Mouse (Mus musculus) lung, postnatal 10 days (tissue): ENCODE results near the gene Khdc3.
"Not testable (repeated sequence)": the region's sequence is repeated elsewhere in the genome, so short reads cannot be mapped to it uniquely, and the experiment has no call there.

ENCODE experiments used
- DNase-seq: peaks from one replicate; pipeline ENCODE4 v3.0.0; 2021

Khdc3 gene

GRCm38 (mm10) chr9:73101536-73101935 lies at the start of gene Khdc3:
Gene Khdc3, plus strand, starts transcription at chr9:73101836.
- DNase-seq: no peak

DNA sequence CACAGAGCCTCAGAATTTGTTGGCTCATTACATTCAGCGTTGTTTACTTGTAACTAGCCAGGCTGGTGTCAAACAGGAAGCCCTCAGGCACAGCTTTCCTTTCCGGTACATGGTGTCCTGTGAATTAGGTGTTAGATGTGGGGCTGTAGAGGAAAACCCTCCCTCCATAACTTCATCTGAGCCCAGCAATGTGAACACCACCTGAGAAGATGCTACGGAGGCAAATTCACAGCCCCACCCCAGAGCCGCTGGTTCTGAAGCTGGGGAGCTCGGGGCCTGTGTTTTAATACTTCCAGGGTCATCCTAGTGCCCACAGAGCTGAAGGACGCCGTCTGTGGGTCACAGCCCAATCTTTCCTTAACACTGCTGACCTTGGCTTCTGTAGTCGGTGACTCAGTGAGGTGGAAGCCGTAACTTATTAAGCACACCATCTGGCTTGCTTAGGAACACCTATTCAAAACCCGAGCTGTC lies 46.2 kb upstream of the Khdc3 start:
- DNase-seq: no peak

GRCm38 (mm10) chr9:73059224-73059623 lies 42.4 kb upstream of the Khdc3 start:
- DNase-seq: no peak

GRCm38 (mm10) chr9:73063621-73064290 lies 37.9 kb upstream of the Khdc3 start:
- no peak for DNase-seq

GRCm38 (mm10) chr9:73067086-73067485 lies 34.5 kb upstream of the Khdc3 start:
- peak; percentile 57 for DNase-seq

DNA sequence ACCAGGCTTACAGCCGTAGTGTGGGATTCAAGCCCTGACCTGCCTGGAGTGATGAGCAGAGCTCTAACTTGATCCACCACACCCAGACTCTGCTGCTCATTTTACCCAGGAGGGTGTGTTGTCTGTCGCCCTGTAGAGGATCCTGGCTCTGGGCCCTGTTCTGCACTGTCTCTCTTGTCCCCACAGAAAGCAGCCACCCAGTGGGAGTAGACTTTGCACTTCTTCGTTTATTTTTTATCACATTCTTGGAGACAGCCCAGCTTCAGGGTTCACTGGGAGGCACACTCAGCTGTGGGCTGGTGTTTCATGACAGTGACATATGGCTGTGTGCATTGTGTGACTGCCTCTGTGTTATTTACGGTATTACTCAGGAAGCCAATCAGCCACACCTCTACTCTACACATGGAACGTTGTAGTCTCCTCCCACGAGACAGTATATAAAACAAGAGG lies 33.4 kb upstream of the Khdc3 start:
- peak; percentile 82 for DNase-seq

GRCm38 (mm10) chr9:73068688-73069087 lies 32.9 kb upstream of the Khdc3 start:
- peak; percentile 47 for DNase-seq

DNA sequence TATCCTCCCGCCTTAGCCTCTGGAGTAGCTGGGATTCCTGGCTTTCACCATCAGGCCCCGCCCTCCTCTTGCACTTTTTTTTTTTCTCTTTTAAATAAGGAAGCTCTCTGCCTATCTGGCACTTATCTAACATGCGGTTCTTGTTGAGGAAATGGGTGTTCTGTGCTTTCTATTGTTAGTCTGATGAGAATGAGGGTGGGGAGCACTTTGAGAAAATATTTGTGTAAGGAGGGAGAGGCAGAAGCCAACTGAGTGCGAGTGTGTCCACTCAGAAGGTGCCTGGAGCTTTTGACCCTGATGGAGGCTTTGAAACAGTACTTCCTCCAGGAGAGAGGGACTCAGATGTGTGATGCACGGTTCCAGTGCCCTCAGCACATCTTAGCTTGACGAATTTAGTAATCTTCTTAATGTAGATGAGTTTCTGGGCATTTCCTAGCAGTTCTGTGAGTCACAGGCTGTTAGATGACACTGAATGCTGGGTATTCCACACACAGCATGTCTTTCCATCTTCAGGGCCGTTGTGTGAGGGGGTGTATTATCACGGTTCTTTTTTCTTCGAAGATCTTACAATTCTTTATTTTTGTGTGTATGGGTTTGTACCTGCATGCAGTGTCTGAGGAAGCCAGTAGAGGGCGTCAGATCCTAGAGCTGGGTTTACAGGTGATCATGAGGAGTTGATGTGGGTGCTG lies 30.5 kb upstream of the Khdc3 start:
- DNase-seq: peak; percentile 70

GRCm38 (mm10) chr9:73072426-73072825 lies 29.2 kb upstream of the Khdc3 start:
- no peak for DNase-seq

DNA sequence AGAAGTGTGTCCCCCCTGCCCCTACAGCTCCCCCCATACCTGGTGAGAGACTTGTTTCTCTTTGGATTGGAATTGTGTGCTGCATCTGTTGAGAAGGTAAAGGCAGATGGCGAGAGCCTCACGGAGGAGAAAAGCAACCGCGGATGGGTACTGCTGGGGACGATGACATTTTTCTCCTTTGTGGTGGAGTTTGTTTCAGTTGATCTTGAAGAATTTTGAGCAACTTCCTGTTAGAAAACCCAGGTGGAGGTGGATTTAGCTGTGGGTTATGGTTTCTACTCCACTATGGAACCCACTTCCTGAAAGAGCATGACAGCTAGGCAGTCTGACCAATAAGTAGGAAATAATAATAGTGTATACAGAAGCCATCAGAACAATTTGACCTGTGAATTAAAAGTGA lies 28.5 kb upstream of the Khdc3 start:
- no peak for DNase-seq

DNA sequence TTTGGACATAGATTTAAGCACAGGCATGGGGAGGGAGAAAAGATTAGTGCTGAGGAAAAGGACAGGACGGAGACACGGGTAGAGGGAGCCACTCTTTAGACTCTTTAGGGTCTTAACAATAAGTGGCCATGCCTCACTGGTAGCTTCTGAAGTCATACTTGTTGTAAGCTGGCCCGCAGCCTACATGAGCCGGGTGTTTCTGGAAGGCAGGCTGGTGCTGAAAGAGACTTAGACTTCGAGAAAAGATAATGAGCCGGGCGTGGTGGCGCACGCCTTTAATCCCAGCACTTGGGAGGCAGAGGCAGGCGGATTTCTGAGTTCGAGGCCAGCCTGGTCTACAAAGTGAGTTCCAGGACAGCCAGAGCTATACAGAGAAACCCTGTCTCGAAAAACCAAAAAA lies 22.3 kb upstream of the Khdc3 start:
- not testable (repeated sequence) for DNase-seq

- DNase-seq: no peak
Observed at GRCm38 (mm10) chr9:73079801-73080325, 21.8 kb upstream of the Khdc3 start.

GRCm38 (mm10) chr9:73082291-73083000 lies 19.2 kb upstream of the Khdc3 start:
- DNase-seq: no peak

GRCm38 (mm10) chr9:73083956-73084355 lies 17.7 kb upstream of the Khdc3 start:
- DNase-seq: no peak

DNA sequence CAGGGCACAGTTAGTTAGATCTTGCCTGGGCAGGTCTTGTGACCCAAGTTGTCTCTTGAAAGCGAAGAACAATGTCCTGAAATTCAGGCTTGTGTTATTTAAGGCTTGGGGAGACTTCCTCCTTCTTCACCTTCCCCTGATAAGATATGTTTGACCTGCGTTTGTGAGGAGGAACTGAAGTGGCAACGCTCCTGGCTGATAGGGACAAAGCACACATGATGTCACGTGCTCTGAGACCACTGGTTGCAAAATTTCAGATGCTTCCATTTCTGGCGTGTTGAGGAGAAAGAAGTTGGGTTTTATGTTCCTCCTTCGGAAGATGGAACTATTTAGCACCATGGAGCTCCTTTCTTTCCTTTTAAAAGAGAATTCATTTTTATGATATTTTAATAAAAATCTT lies 15.8 kb upstream of the Khdc3 start:
- DNase-seq: no peak

DNA sequence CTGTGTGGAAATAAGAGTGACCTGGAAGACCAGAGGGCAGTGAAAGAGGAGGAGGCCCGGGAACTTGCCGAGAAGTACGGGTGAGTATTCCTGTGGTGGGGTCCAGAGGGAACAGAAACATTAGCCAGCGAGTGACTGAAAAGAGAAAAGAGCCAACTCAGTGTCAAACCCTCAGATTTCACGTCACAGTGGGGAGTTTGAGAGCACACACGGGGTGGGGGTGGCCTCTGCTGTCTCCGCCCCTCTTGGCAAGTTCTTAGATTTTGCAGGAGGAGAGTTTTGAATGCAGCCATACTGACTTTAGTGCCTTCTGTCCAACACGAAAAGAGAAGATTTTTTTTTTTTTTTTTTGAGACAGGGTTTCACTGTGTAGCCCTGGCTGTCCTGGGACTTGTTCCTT lies 14.5 kb upstream of the Khdc3 start:
- peak; percentile 65 for DNase-seq

DNA sequence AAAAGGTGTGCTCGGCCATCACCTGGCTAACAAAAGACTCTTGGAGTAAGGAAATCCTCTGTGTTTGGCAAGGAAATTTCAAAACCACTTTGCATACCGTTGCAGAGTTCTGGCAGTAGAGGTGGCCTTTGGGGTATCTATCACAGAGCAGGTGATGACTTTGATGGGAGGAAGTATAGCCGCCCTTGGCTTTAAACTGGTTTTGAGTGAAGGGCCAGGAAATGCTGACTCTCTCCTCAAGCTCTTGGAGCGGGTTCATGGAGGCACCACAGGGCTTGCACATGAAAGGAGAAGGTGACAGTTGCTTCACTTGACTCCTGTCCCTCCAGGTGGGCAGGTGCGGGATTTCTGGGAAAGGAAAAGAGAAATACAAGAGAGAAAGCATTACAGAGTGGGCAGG lies 14.1 kb upstream of the Khdc3 start:
- no peak for DNase-seq

GRCm38 (mm10) chr9:73089222-73089920 lies 12.3 kb upstream of the Khdc3 start:
- peak; percentile 69 for DNase-seq

DNA sequence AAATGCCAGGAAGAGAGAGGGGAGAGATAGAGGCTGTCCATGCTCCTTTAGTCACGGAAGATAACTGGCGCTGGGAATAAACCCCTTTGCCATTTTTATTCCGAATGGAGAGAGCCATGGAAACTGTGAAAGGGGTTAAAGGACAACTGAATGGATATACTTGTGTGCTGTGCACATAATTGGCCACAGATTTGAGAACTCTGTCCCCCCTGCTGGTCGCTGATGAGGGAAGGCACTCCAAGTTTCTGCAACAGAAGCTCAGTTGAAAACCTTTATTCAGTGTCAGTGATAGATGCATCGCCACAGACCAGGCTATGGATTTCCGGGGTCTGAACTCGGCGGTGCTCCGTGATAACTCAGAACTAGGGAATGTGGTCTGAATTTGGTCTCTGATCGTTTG lies 11.5 kb upstream of the Khdc3 start:
- no peak for DNase-seq

DNA sequence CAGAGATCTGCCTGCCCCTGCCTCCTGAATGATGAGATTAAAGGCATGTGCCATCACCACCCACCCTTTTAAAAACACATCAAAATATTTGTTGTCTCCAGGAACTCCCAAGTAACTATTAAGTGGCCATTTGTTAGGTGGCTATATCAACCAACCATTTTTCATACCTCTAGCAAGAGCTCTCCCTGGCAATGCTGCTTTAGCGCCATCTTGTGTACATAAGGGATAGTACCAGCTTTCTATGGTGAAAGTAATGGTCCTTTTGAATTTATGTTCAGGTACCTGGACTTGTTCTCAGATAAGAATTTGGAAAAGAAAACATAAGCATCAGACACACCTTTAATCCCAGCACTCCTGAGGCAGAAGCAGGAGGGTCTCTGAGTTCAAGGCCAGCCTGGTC lies 9.9 kb upstream of the Khdc3 start:
- DNase-seq: peak; percentile 67

DNA sequence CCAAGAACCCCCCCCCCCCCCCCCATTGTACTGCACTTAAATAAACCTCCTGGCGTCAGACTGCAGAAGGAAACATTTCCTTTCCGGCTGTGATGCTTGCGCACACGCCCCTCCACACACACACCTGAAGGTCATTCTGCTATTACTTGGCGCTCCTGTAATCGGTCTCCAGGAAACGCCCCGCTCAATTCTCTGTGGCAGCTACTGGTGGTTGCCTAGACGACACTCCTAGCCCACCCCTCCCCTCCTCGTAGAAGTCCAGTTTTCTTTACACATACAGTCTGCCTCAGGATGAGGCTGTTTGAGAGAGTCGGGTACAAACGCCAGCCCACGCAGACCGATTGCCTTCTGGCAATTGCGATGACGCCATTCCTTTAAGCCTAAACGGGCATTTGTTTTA lies 7.1 kb upstream of the Khdc3 start:
- peak; percentile 23 for DNase-seq

DNA sequence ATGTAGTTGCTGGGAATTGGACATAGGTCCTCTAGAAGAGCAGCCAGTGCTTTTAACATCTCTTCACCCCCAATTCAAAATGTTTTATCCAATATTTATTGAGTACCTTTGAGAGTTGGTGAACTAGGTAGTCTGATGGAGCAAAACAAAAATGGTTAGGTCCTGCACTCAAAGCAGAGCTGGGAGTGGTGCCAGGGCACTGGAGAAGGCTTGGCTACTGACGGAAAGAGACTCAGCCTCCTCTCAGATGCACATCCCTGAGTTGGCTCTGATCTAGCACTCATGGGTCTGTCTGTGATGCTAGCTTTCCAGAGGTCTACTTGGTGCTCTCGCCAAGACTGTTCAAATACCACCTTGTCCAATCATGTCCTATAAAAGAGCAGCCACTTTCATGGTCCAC lies 3.7 kb upstream of the Khdc3 start:
- no peak for DNase-seq

DNA sequence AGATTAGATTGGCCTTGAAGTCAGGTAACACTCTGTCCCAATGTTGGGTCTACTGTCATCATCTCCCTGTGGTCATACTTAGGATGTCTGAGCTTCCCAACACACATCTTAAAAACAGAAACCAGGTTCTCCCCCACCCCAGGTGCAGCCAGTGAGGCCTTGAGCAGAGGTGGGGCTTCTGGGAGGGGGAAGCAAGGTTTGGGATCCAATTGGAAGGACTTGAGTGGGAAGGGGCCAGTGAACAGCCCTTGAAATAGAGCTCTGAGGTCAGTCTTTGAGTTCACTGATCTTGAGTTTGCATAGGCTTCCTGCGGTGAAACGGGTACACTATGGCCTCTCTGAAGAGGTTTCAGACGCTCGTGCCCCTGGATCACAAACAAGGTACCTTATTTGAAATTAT lies 545 bp downstream of the Khdc3 start, which contains the start of gene Gm20509:
Gene Gm20509 (plus strand): TSS at position 290 of the 400 bp plus-strand sequence.
- DNase-seq: no peak
